Mouse (Mus musculus) testis, adult 2 months (tissue): ENCODE results near the gene 2410004B18Rik. TPM values are rescaled to one million over a fixed set of nuclear protein-coding genes. Genes with fewer than 3 reads are reported as not detected.

ENCODE experiments used
- H3K27ac ChIP-seq: fragments of 200-500 bp; 2 replicates; pipeline ENCODE4 v1.5.1; 2012; ENCODE audit warnings: low read depth, low read length; ENCODE audit not compliant: control insufficient read depth, insufficient read depth
- H3K27me3 ChIP-seq: fragments of 200-500 bp; 2 replicates; pipeline ENCODE4 v1.6.1; 2012; ENCODE audit warnings: mild to moderate bottlenecking, low read length, moderate library complexity; ENCODE audit not compliant: control insufficient read depth, insufficient read depth
- H3K36me3 ChIP-seq: fragments of 200-500 bp; 2 replicates; pipeline ENCODE4 v1.6.1; 2012; ENCODE audit warnings: mild to moderate bottlenecking, low read length; ENCODE audit not compliant: control insufficient read depth, insufficient read depth
- H3K4me1 ChIP-seq: fragments of 200-500 bp; 2 replicates; pipeline ENCODE4 v1.6.1; 2012; ENCODE audit warnings: low read length; ENCODE audit not compliant: control insufficient read depth, insufficient read depth
- H3K4me3 ChIP-seq: fragments of 200-500 bp; 2 replicates; pipeline ENCODE4 v1.5.1; 2012; ENCODE audit warnings: low read depth, mild to moderate bottlenecking, low read length, moderate library complexity, mixed read lengths; ENCODE audit not compliant: control insufficient read depth
- CTCF ChIP-seq: fragments of 200-500 bp; IDR thresholded peaks from 2 replicates; pipeline ENCODE4 v1.5.1; 2012; ENCODE audit warnings: low read depth, mild to moderate bottlenecking, inconsistent platforms, low read length, moderate library complexity; ENCODE audit not compliant: control insufficient read depth, insufficient read depth, insufficient replicate concordance
- POLR2A ChIP-seq: fragments of 200-500 bp; IDR thresholded peaks from 2 replicates; pipeline ENCODE4 v1.6.1; 2012; ENCODE audit warnings: low read depth, mild to moderate bottlenecking, inconsistent platforms, low read length, moderate library complexity; ENCODE audit not compliant: control insufficient read depth
- polyA plus RNA-seq: library from polyadenylated mRNA; depleted of rRNA; stranded (reverse); fragments of >200 nt; gene quantifications from 2 replicates; pipeline ENCODE4 v1.2.3, GENCODE M21; 2012; rRNA removed

The 2410004B18Rik gene
- 12.1 and 13.0 TPM in 2 replicates for polyA plus RNA-seq

DNA sequence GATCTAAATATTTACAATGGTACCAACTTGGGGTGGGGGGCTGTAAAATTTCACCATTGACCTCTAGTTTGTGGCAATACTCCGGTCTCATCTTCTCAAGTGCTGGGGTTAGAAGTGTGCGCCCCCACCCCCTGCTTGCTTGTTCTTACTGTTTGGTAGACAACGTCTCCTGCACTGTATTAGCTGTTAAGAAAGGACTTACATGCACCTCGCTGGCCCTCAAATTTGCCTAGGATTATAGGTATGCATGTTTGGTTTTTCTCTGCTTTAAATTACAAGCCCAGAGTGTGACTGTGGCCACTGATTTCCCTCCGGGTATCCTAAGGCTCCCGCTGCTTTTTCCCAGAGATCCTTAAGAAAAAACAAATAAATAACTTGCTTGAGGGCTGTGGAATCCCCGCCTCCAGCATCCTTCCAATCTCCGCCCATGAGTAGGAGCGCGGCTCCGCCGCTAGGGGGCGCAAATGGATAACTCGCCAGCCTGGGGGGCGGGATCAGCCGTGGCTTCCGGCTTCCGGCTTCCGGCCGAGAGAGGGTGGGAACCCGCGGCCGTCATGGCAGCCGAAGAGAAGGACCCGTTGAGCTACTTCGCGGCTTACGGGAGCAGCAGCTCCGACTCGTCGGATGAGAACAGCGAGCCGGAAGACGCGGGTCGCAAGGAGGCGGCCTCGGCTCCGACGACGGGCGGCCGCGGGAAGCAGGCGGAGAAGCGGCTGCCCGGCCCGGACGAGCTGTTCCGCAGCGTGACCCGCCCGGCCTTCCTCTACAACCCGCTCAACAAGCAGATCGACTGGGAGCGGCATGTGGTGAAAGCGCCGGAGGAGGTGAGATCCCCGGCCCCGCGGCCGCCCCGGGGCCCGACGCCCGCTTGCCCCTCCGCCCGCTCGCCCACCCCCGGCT lies at the start of gene 2410004B18Rik:
Gene 2410004B18Rik (plus strand): TSS at position 510 of the 900 bp plus-strand sequence.
- Histone ChIP-seq H3K4me1 (peaks cover 13% of the 10 kb centered on the region), H3K27ac (peak within 1 kb of the TSS; percentile 89), H3K4me3 (peak within 1 kb of the TSS; percentile 96), H3K27me3 (no peaks in the 10 kb centered on the region), H3K36me3 (peaks cover 4% of the 10 kb centered on the region; the same call in 1 of the 2 replicates)
- TF ChIP-seq POLR2A, result peak; percentile 96
- TF ChIP-seq CTCF, result peak; percentile 95

GRCm38 (mm10) chr3:145890346-145891132 lies 47.3 kb upstream of the 2410004B18Rik start:
- TF ChIP-seq POLR2A (no peak), CTCF (no peak)
- H3K36me3 ChIP-seq, result no peaks in the 10 kb centered on the region
- no peaks in the 10 kb centered on the region for H3K27me3 ChIP-seq
- H3K27ac ChIP-seq, result no peak overlapping the region
- H3K4me3 ChIP-seq, result no peak overlapping the region
- H3K4me1 ChIP-seq, result no peaks in the 10 kb centered on the region

DNA sequence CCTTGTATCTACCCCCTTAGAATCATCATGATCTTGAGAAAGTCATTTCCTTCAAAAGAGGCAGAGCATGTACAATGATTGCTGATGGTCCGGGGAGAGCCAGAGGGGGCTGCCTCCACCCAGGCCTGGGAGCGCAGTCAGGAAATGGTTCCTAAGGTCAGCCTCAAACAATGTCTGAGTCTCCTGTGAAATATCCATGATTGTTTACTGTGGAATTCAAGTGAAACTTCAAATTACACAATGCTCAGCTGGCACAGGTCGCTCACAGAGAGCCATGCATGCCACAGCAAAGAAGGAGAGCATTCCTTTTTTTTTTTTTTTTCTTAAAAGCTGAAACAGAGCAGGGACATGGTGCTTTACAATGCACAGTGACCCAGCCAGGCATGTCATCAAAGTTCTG lies 45.4 kb upstream of the 2410004B18Rik start:
- Histone ChIP-seq H3K4me3 (no peak overlapping the region), H3K27me3 (no peaks in the 10 kb centered on the region), H3K4me1 (no peaks in the 10 kb centered on the region), H3K27ac (no peak overlapping the region), H3K36me3 (no peaks in the 10 kb centered on the region)
- TF ChIP-seq CTCF (no peak), POLR2A (no peak)

GRCm38 (mm10) chr3:145894131-145894530 lies 43.7 kb upstream of the 2410004B18Rik start:
- no peaks in the 10 kb centered on the region for H3K27me3 ChIP-seq
- no peak overlapping the region for H3K4me3 ChIP-seq
- H3K36me3 ChIP-seq, result no peaks in the 10 kb centered on the region
- TF ChIP-seq POLR2A (no peak), CTCF (no peak)
- no peak overlapping the region for H3K27ac ChIP-seq
- H3K4me1 ChIP-seq, result no peaks in the 10 kb centered on the region

- no peaks in the 10 kb centered on the region for H3K27me3 ChIP-seq
- no peak overlapping the region for H3K4me3 ChIP-seq
- H3K4me1 ChIP-seq, result no peaks in the 10 kb centered on the region
- H3K27ac ChIP-seq, result no peak overlapping the region
- TF ChIP-seq CTCF (no peak), POLR2A (no peak)
- H3K36me3 ChIP-seq, result no peaks in the 10 kb centered on the region
Measured at GRCm38 (mm10) chr3:145897749-145898148, 40.1 kb upstream of the 2410004B18Rik start.

- Histone ChIP-seq H3K36me3 (no peaks in the 10 kb centered on the region), H3K4me3 (no peak overlapping the region), H3K27ac (no peak overlapping the region), H3K4me1 (no peaks in the 10 kb centered on the region), H3K27me3 (no peaks in the 10 kb centered on the region)
- TF ChIP-seq CTCF (no peak), POLR2A (no peak)
Measured at GRCm38 (mm10) chr3:145899832-145900231, 38.0 kb upstream of the 2410004B18Rik start.

- no peak overlapping the region for H3K27ac ChIP-seq
- H3K27me3 ChIP-seq, result no peaks in the 10 kb centered on the region
- no peak overlapping the region for H3K4me3 ChIP-seq
- no peaks in the 10 kb centered on the region for H3K36me3 ChIP-seq
- H3K4me1 ChIP-seq, result no peaks in the 10 kb centered on the region; the same call in 1 of the 2 replicates
- TF ChIP-seq CTCF, result no peak
- TF ChIP-seq POLR2A, result no peak
Measured at GRCm38 (mm10) chr3:145903530-145903929, 34.3 kb upstream of the 2410004B18Rik start.
